Mouse (Mus musculus): Measurements from ENCODE around the gene Prss22. TPM values are rescaled to one million over a fixed set of nuclear protein-coding genes. Genes with fewer than 3 reads are reported as not detected.

The Prss22 gene
- polyA plus RNA-seq, 1 experiment from 2014 or later = not detected

- no peak overlapping the region for H3K4me3 ChIP-seq (replicated peaks; ENCODE audit: low read length)
- ATAC-seq (ENCODE audit: low FRiP score) = no peak
Measured at GRCm38 (mm10) chr17:23984989-23985388, 12.9 kb downstream of the Prss22 start.

GRCm38 (mm10) chr17:23982912-23983311 lies 15.0 kb downstream of the Prss22 start:
- Histone ChIP-seq H3K36me3 (replicated peaks; ENCODE audit: control insufficient read depth, insufficient read depth) (no peaks in the 10 kb centered on the region), H3K9ac (no peak overlapping the region), H3K4me2 (replicated peaks) (no peak overlapping the region), H3K27ac (no peak overlapping the region), H3K27me3 (ENCODE audit: control insufficient read depth, insufficient read depth, low read length) (no peaks in the 10 kb centered on the region), H3K4me1 (replicated peaks; ENCODE audit: control insufficient read depth, insufficient read depth, low read length) (no peaks in the 10 kb centered on the region), H3K4me3 (replicated peaks; ENCODE audit: low read length) (no peak overlapping the region), H3K9me3 (ENCODE audit: control insufficient read depth, low read length) (no peaks in the 10 kb centered on the region)
- WGBS = 66% methylated on average over 4 of the region's 4 CpGs
- ATAC-seq (ENCODE audit: low FRiP score) (no peak), DNase-seq (ENCODE audit: low spot score) (no peak)

More at GRCm38 (mm10) chr17:23984989-23985388, 12.9 kb downstream of the Prss22 start:
- Histone ChIP-seq H3K36me3 (replicated peaks; ENCODE audit: control insufficient read depth, insufficient read depth) (no peaks in the 10 kb centered on the region), H3K27ac (no peak overlapping the region), H3K27me3 (ENCODE audit: control insufficient read depth, insufficient read depth, low read length) (no peaks in the 10 kb centered on the region), H3K9ac (no peak overlapping the region), H3K4me2 (replicated peaks) (no peak overlapping the region), H3K9me3 (ENCODE audit: control insufficient read depth, low read length) (no peaks in the 10 kb centered on the region), H3K4me1 (replicated peaks; ENCODE audit: control insufficient read depth, insufficient read depth, low read length) (no peaks in the 10 kb centered on the region)
- no peak for DNase-seq (ENCODE audit: low spot score)
- 79% methylated on average over 1 of the region's 1 CpGs for WGBS

GRCm38 (mm10) chr17:23980297-23980909 lies 17.5 kb downstream of the Prss22 start, which contains the start of gene Prss30:
Gene Prss30 (minus strand): TSS chr17:23980566.
- WGBS = 77% methylated on average over 10 of the region's 10 CpGs
- H3K9me3 ChIP-seq (ENCODE audit: control insufficient read depth, low read length) = no peaks in the 10 kb centered on the region
- ATAC-seq (ENCODE audit: low FRiP score) = no peak

GRCm38 (mm10) chr17:23979471-23979870 lies 18.4 kb downstream of the Prss22 start:
- H3K9ac ChIP-seq = no peak overlapping the region

More at GRCm38 (mm10) chr17:23980297-23980909, 17.5 kb downstream of the Prss22 start, which contains the start of gene Prss30:
- Histone ChIP-seq H3K27me3 (ENCODE audit: control insufficient read depth, insufficient read depth, low read length) (no peaks in the 10 kb centered on the region), H3K4me2 (replicated peaks) (no peak within 1 kb of the TSS), H3K4me3 (replicated peaks; ENCODE audit: low read length) (no peak within 1 kb of the TSS), H3K36me3 (replicated peaks; ENCODE audit: control insufficient read depth, insufficient read depth) (no peaks in the 10 kb centered on the region), H3K9ac (no peak within 1 kb of the TSS), H3K4me1 (replicated peaks; ENCODE audit: control insufficient read depth, insufficient read depth, low read length) (no peaks in the 10 kb centered on the region), H3K27ac (no peak within 1 kb of the TSS)
- DNase-seq (ENCODE audit: low spot score) = no peak

GRCm38 (mm10) chr17:23976665-23977064 lies 21.2 kb downstream of the Prss22 start:
- DNase-seq (ENCODE audit: low spot score) (no peak), ATAC-seq (ENCODE audit: low FRiP score) (no peak)
- WGBS = 81% methylated on average over 4 of the region's 4 CpGs
- Histone ChIP-seq H3K27me3 (ENCODE audit: control insufficient read depth, insufficient read depth, low read length) (no peaks in the 10 kb centered on the region), H3K4me1 (replicated peaks; ENCODE audit: control insufficient read depth, insufficient read depth, low read length) (no peaks in the 10 kb centered on the region), H3K9me3 (ENCODE audit: control insufficient read depth, low read length) (no peaks in the 10 kb centered on the region), H3K4me2 (replicated peaks) (no peak overlapping the region), H3K4me3 (replicated peaks; ENCODE audit: low read length) (no peak overlapping the region), H3K27ac (no peak overlapping the region), H3K36me3 (replicated peaks; ENCODE audit: control insufficient read depth, insufficient read depth) (no peaks in the 10 kb centered on the region), H3K9ac (no peak overlapping the region)

More at GRCm38 (mm10) chr17:23979471-23979870, 18.4 kb downstream of the Prss22 start:
- Histone ChIP-seq H3K4me1 (replicated peaks; ENCODE audit: control insufficient read depth, insufficient read depth, low read length) (no peaks in the 10 kb centered on the region), H3K4me3 (replicated peaks; ENCODE audit: low read length) (no peak overlapping the region), H3K27me3 (ENCODE audit: control insufficient read depth, insufficient read depth, low read length) (no peaks in the 10 kb centered on the region), H3K9me3 (ENCODE audit: control insufficient read depth, low read length) (no peaks in the 10 kb centered on the region), H3K27ac (no peak overlapping the region), H3K36me3 (replicated peaks; ENCODE audit: control insufficient read depth, insufficient read depth) (no peaks in the 10 kb centered on the region), H3K4me2 (replicated peaks) (no peak overlapping the region)
- 64% methylated on average over 3 of the region's 3 CpGs for WGBS
- no peak for ATAC-seq (ENCODE audit: low FRiP score)
- no peak for DNase-seq (ENCODE audit: low spot score)

DNA sequence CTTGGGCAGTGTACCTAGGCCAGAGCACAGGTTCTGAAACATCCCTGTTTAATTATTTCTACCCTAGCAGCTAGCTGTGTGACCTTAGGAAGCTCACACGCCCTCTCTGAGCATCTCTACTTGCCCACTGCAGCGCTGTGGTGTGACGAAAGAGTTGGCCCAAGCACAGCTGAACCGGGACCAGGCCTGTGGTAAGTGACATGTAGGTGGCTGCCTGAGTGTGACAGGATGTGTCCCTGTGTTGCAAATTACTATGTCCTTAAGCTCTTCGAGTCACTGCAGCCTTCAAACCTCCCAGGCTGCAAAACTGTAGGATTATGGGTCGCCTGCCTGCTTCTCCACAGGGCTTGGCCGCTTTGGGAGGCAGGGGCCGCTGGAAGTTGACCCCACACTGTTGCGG lies 26.6 kb downstream of the Prss22 start:
- no peaks in the 10 kb centered on the region for H3K4me1 ChIP-seq (replicated peaks; ENCODE audit: control insufficient read depth, insufficient read depth, low read length)
- no peak overlapping the region for H3K4me2 ChIP-seq (replicated peaks)
- H3K9me3 ChIP-seq (ENCODE audit: control insufficient read depth, low read length) = no peaks in the 10 kb centered on the region
- no peak for ATAC-seq (ENCODE audit: low FRiP score)
- H3K36me3 ChIP-seq (replicated peaks; ENCODE audit: control insufficient read depth, insufficient read depth) = no peaks in the 10 kb centered on the region
- WGBS = 84% methylated on average over 9 of the region's 9 CpGs
- H3K4me3 ChIP-seq (replicated peaks; ENCODE audit: low read length) = no peak overlapping the region
- no peak overlapping the region for H3K9ac ChIP-seq
- H3K27ac ChIP-seq = no peak overlapping the region
- no peak for DNase-seq (ENCODE audit: low spot score)
- H3K27me3 ChIP-seq (ENCODE audit: control insufficient read depth, insufficient read depth, low read length) = no peaks in the 10 kb centered on the region

DNA sequence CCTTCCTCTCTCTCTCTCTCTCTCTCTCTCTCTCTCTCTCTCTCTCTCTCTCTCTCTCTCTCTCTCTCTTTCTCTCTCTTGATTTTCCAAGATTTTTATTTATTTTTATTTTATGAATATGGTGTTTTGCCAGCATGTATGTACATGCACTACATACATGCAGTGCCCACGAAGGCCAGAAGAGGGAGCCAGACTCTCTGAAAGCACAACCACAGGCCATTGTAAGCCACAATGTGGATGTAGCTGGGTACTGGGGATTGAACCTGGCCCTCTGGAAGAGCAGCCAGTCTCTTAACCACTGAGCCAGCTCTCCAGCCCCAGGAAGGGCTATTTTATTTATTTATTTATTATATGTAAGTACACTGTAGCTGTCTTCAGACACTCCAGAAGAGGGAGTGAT lies 28.7 kb downstream of the Prss22 start:
- no peaks in the 10 kb centered on the region for H3K4me1 ChIP-seq (replicated peaks; ENCODE audit: control insufficient read depth, insufficient read depth, low read length)
- no peaks in the 10 kb centered on the region for H3K27me3 ChIP-seq (ENCODE audit: control insufficient read depth, insufficient read depth, low read length)
- WGBS = 0% methylated on average over 1 of the region's 1 CpGs
- no peaks in the 10 kb centered on the region for H3K9me3 ChIP-seq (ENCODE audit: control insufficient read depth, low read length)
- ATAC-seq (ENCODE audit: low FRiP score) = no peak
- no peak overlapping the region for H3K27ac ChIP-seq
- no peak overlapping the region for H3K9ac ChIP-seq
- no peak overlapping the region for H3K4me2 ChIP-seq (replicated peaks)
- no peaks in the 10 kb centered on the region for H3K36me3 ChIP-seq (replicated peaks; ENCODE audit: control insufficient read depth, insufficient read depth)
- peak; percentile 76 for DNase-seq (ENCODE audit: low spot score)
- H3K4me3 ChIP-seq (replicated peaks; ENCODE audit: low read length) = no peak overlapping the region

DNA sequence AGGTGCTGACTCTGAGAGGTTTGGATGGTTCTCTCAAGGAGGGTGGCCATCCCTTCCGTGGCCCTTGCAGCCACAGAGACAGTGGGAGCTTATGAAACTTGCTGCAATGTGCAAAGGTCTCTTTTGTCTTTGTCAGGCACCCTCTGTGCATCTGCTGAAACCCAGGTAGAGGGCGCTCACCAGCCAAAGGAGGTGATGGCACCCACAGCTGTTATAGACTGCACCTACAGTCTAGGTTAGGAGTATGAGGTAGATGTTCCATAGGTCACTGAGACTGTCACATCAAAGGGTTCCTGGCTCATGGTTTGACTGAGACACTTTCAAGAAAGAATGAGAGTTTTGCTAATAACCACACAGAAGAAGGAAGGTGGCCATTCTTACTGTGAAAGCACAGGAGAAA lies 29.1 kb downstream of the Prss22 start:
- WGBS = 59% methylated on average over 2 of the region's 2 CpGs
- DNase-seq (ENCODE audit: low spot score) (no peak), ATAC-seq (ENCODE audit: low FRiP score) (no peak)
- Histone ChIP-seq H3K4me2 (replicated peaks) (no peak overlapping the region), H3K27ac (no peak overlapping the region), H3K4me1 (replicated peaks; ENCODE audit: control insufficient read depth, insufficient read depth, low read length) (no peaks in the 10 kb centered on the region), H3K9me3 (ENCODE audit: control insufficient read depth, low read length) (no peaks in the 10 kb centered on the region), H3K9ac (no peak overlapping the region), H3K27me3 (ENCODE audit: control insufficient read depth, insufficient read depth, low read length) (no peaks in the 10 kb centered on the region), H3K36me3 (replicated peaks; ENCODE audit: control insufficient read depth, insufficient read depth) (no peaks in the 10 kb centered on the region), H3K4me3 (replicated peaks; ENCODE audit: low read length) (no peak overlapping the region)

DNA sequence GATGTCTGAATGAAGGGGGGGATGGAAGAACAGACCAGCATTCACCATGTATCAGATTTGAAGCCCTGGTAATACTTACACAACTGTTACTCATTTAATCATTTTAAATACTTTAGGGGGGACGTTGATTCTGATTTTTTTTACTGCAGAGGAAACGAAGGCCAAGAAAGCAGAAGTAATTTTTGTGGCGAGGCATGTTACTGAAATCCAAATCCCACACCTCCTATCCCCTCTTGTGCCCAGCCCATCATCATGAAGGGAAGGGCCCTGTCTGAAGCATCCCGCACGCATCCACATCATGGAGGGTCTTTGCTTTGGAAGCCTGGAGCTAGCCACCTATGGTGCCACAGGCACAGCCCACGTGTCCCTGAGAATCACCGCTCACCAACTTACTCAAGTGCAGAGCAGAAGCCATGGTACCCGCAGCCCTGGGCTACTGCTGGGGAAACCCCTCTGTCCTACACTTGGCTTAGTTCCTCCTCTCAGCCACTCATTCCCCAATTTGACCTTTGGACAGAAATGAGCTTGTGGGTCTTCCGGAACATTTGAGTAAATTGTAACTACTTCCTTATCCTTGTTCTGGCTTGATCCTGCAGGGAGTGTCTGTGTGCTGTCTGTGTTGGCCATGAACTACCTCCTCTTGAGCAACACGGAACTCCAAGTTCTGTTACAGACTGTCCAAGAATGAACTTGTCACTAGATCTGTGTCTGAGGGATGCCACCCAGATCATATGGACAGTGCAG lies 31.1 kb downstream of the Prss22 start:
- Histone ChIP-seq H3K4me1 (replicated peaks; ENCODE audit: control insufficient read depth, insufficient read depth, low read length) (no peaks in the 10 kb centered on the region), H3K4me2 (replicated peaks) (no peak overlapping the region), H3K9me3 (ENCODE audit: control insufficient read depth, low read length) (no peaks in the 10 kb centered on the region), H3K27me3 (ENCODE audit: control insufficient read depth, insufficient read depth, low read length) (no peaks in the 10 kb centered on the region), H3K27ac (no peak overlapping the region), H3K9ac (no peak overlapping the region), H3K4me3 (replicated peaks; ENCODE audit: low read length) (no peak overlapping the region), H3K36me3 (replicated peaks; ENCODE audit: control insufficient read depth, insufficient read depth) (no peaks in the 10 kb centered on the region)
- no peak for DNase-seq (ENCODE audit: low spot score)
- no peak for ATAC-seq (ENCODE audit: low FRiP score)
- WGBS = 87% methylated on average over 10 of the region's 10 CpGs

Measured in hindbrain, embryonic 14.5 days (tissue).